Mouse (Mus musculus): Measurements from ENCODE around the gene Atg9a. TPM values are rescaled to one million over a fixed set of nuclear protein-coding genes. Genes with fewer than 3 reads are reported as not detected.

The Atg9a gene
- total RNA-seq, 2 experiments from 2014 or later, result 39.4 to 54.5 TPM

- ATAC-seq (replicated peaks; ENCODE audit: low FRiP score, poor library complexity, severe bottlenecking), result peak; percentile 85
Measured at GRCm38 (mm10) chr1:75180105-75180590, 11.8 kb downstream of the Atg9a start, which contains the start of gene Abcb6. Abcb6 (minus strand) TSS chr1:75180392.

DNA sequence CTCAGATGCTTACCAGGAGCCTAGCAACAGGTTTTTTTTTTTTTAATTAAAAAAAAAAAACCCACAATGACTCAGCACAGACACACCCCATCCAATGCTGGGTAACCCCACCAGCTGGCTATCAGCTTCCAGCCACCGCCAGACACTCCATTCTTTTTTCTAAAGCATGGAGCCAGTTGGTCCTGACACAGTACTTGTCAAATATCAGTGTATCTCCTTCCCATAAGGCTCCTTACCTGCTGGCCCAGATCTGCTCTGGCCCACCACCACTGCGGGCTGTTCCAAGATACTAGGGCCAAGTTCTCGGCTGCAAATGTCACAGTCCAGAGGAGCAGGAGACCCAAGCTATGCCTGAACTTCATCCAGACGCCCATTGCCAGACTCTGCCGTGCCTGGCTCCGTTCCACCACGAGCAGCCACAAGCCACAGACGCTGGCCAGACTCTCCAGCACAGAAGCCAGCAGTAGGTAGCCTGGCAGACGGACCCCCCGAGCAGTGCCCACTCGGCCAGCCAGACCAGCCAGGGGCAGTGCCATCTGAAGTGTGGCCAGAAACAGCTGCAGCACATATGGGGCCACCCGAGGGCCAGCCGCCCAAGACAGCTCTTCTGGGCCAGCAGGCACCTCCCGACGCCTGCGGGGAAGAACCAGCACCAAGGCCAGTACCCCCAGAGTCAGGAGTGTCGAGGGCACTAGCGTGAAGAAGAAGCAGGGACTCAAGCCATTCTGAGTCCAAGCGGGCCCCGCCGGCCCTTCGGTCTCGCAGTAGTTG, 12.5 kb downstream of the Atg9a start:
- peak; percentile 75 for ATAC-seq (replicated peaks; ENCODE audit: low FRiP score, poor library complexity, severe bottlenecking)

DNA sequence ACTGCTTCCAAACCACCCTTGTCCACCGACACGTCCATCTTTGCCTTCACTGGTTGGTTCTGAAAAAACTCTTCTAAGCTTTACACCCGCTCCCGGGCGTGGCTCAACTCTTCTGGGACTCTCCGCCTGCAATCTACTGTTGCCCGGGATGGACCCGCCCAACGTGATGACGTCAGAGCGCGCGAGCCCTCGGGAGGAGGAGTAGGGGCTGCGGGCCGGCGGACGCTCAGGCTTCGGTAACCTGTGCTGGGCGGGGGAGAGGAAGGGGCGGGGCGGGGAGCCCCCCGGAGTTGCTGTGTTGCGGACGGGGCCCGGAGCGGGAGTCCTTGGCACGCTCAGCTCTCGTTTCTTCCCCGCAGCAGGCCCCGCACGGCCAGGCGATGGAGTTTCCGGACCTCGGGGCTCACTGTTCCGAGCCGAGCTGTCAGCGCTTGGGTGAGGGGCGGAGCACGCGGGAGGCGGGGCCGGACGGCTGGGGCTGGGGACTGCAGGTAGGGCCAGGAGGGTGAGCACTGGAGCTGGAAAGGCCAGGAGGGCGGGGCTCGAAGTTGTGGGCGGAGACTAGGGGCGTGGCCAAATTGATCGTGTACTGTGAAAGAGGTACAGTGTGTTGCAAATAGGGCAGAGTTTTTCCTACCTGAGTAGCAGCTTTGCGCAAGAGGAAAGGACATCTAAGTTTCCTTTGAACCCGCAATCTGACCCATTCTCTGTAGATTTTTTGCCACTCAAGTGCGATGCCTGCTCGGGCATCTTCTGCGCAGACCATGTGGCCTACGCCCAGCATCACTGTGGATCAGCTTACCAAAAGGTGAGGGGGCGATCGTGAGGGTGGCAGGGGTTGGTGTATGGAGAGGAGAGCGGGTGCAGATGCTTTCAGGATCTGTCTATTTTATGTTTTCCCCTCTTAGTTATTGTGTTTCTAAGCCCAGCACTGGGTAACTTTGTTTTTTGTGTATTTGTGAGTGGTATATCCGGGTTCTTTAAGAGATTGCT, 23.2 kb downstream of the Atg9a start, which contains the start of gene Zfand2b:
Zfand2b (plus strand) TSS at position 175 of the 993 bp plus-strand sequence.
- ATAC-seq (replicated peaks; ENCODE audit: low FRiP score, poor library complexity, severe bottlenecking), result peak; percentile 91

GRCm38 (mm10) chr1:75168093-75168471, 23.9 kb downstream of the Atg9a start:
- peak; percentile 53 for ATAC-seq (replicated peaks; ENCODE audit: low FRiP score, poor library complexity, severe bottlenecking)

DNA sequence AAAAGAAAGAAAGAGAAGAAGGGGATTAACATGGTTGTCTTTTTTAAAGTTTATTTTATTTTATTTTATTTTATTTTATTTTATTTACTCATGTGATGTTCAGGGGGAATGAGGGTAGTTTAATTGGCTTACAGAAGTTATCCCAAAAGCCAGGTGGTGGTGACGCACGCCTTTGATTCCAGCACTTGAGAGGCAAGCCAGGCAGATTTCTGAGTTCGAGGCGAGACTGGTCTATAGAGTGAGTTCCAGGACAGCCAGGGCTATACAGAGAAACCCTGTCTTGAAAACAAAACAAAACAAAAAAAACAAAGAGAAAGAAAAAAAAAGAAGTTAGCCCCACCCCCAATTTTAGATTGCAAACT, 31.8 kb downstream of the Atg9a start:
- no peak for ATAC-seq (replicated peaks; ENCODE audit: low FRiP score, poor library complexity, severe bottlenecking)

DNA sequence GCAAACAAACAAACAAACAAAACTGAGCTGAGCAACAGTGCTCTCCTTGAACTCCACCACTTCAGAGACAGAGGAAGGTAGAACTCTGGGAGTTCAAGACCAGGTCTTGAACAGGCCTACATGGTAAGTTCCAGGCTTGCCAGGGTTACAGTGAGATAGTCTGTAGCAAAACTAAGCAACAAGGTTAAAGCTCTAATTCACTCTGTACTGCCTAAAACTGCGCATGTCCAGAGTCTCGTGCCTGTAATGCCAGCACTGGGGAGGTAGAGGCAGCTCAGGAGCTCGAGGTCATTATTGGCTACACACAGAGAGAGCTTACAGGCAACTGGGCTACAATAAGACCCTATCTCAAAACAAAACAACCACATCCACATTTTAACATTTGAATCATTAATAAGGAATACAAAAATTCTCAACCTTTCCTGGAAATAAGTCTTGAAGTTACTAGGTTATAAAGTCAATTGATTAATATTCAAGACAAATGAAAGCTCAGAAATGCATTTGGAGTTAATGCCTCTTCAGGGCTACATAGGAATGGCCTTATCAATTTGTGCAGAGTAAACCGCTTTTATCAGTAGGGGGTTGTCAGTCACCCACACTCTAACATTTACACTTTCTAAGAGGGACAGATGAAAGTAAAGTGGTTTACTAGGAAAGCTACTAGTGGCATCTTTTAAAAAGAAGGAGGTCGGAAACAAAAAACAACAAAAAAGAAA, 32.3 kb downstream of the Atg9a start:
- ATAC-seq (replicated peaks; ENCODE audit: low FRiP score, poor library complexity, severe bottlenecking), result peak; percentile 91

- ATAC-seq (replicated peaks; ENCODE audit: low FRiP score, poor library complexity, severe bottlenecking), result peak; percentile 51; the same call in 1 of the 2 replicates
Measured at GRCm38 (mm10) chr1:75158990-75159389, 33.0 kb downstream of the Atg9a start.

GRCm38 (mm10) chr1:75155837-75156236, 36.2 kb downstream of the Atg9a start:
- no peak for ATAC-seq (replicated peaks; ENCODE audit: low FRiP score, poor library complexity, severe bottlenecking)

- no peak for ATAC-seq (replicated peaks; ENCODE audit: low FRiP score, poor library complexity, severe bottlenecking)
Measured at GRCm38 (mm10) chr1:75148727-75149126, 43.3 kb downstream of the Atg9a start.

DNA sequence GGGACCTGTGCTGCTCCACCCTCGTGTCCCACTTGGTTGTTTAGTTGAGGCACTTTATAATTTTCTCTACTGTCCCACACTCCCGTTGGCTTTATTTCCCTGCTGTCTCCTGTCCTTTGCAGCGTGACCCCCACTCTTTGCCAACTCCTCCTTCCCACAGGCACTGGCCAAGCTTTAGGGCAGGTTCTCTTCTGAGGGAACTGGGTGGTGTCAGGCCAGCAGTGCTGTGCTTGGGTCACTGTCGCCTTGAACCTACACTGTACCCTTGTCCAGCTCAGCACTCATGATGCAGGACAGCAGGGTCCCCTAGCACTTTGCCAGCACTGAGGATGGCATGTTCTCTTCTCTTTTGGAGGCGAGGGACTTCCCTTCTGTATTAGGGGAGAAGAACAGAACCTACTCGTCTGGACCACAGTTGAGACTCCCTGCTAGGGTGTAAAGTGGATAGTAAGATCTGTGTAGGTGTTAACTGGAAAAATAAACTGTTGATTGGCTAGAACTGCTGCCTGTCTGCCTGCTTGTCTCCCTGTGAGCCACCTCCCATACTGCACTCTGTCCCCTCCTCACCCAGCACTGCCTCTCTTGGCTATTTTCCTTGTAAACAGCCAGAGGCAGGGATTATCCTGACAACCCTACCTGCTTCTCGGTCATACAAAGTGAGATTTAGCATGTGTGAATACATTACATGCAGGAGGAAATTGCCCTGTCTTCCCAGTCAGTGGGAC, 44.4 kb downstream of the Atg9a start:
- ATAC-seq (replicated peaks; ENCODE audit: low FRiP score, poor library complexity, severe bottlenecking), result no peak

DNA sequence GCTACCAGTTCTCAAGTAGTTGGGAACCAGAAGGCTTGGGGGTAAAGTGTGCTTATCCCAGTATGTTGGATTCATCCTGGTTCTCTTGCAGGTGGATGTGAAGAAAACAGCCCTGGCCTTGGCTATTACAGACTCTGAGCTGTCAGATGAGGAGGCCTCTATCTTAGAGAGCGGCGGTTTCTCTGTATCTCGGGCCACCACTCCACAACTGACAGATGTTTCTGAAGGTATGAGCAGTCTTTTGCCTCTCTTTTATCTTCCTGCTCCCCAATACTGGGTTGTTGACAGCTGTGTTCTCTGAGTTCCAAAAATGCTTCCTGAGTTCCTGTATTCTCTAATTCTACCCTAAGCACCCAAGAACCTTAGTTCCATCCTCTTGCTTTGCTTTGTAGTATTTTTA, 46.4 kb downstream of the Atg9a start:
- no peak for ATAC-seq (replicated peaks; ENCODE audit: low FRiP score, poor library complexity, severe bottlenecking)

- peak; percentile 69 for ATAC-seq (replicated peaks; ENCODE audit: low FRiP score, poor library complexity, severe bottlenecking)
Measured at GRCm38 (mm10) chr1:75142301-75143261, 49.4 kb downstream of the Atg9a start, which contains the start of the genes Cnppd1 and Retreg2. Cnppd1 (minus strand) TSS chr1:75142711. Retreg2 (plus strand) TSS chr1:75142778.

DNA sequence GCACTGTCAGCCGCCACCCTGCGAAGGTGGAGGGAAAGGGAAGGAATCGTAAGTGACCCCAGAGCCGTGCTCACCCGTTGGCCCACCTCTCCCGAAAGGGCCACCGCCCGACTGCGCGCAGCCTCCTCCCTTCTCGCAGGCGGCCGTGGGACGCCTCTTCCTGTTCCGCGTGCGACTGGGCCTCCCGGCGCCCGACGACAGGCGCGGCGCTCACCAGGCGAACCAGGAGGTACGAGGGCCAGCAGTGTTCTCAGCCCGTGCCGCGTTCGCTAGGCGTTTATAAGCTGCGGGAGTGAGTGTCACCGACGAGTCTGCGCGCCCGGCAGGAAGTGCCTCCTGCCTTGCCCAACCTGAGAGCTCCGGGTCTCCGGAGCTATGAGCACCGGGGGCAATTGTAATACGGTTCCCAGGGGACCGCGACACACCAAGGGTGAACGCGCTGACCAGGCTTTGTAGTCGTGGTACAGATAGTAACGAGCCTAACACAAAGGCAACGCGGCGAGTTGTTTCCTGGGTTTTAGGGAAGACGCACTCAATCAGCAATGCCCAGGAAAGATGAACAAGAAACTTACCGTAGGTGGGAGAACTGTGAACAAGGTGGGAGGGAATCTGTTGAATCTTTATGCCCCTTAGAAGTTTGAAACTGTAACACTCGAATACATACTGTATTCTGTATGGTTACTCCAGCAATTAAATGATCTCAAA, 50.4 kb downstream of the Atg9a start:
- peak; percentile 54 for ATAC-seq (replicated peaks; ENCODE audit: low FRiP score, poor library complexity, severe bottlenecking)

GRCm38 (mm10) chr1:75140601-75141190, 51.3 kb downstream of the Atg9a start:
- no peak for ATAC-seq (replicated peaks; ENCODE audit: low FRiP score, poor library complexity, severe bottlenecking)

DNA sequence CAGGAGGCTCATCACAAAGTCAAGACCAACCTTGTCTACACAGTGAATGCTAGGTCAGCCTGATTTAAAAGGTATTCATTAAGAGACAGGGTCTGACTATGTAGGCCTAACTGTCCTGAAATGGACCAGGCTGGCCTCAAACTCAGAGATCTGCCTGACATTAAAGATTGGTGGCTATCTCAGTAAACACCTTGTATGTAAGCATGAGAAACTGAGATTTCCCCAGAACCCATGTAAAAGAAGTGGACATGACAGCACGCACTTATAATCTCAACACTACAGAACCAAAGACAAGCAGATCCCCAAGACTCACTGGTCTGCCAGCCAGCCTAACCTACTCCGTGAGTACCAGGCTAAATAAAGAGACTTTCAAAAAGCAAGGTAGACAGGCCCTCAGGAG, 53.5 kb downstream of the Atg9a start:
- no peak for ATAC-seq (replicated peaks; ENCODE audit: low FRiP score, poor library complexity, severe bottlenecking)

DNA sequence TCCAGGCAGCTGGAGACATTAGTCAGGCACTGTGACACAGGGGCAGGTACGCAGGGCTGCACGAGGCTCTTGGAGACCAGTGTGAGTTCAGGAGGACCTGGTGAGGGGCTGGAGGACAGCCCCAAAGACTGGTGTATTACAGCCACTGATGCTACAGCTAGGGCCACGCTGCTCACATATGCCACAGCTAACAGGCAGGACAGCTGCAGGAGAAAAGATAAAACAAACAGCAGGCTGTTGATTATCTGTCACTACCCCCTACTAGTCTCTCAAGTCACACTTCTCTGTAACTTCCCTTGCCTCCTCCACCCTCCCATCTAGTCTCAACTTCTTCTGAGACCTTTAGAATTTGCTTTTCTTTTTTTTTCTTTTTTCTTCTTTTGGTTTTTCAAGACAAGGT, 55.3 kb downstream of the Atg9a start:
- ATAC-seq (replicated peaks; ENCODE audit: low FRiP score, poor library complexity, severe bottlenecking), result peak; percentile 83

- peak; percentile 37; the same call in 1 of the 2 replicates for ATAC-seq (replicated peaks; ENCODE audit: low FRiP score, poor library complexity, severe bottlenecking)
Measured at GRCm38 (mm10) chr1:75136293-75136692, 55.7 kb downstream of the Atg9a start.

Measured in erythroid progenitor cell, adult 5-6 weeks (primary cell).